Mouse (Mus musculus): ENCODE measurements around the gene Gm29797. TPM values are rescaled to one million over a fixed set of nuclear protein-coding genes. Genes with fewer than 3 reads are reported as not detected.

Gm29797 gene
- total RNA-seq, 4 experiments from 2014 or later: 0.38 TPM; not detected in 3

DNA sequence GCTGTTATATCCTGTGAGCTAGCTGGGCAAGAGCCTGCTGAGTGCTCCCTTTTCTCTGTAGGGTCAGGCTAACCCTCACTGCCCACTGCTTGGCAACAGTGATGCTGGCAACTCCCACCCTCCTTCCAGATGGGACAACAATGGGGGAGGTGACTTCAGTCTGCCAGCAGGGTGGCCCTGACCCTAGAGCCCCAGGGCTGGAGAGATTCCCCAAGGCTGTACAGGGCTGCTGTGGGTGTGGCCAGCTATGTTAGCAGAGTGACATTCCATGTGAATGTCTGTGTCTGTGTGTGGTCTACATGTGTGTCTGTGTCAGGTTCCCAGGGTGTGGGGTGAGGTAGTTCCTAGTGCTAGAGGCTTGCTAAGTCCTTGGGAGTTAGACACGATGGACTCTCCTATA, 16.7 kb downstream of the Gm29797 start:
- no peak for DNase-seq

- no peak for DNase-seq
Observed at GRCm38 (mm10) chr2:181674934-181675333, 18.1 kb downstream of the Gm29797 start.

DNA sequence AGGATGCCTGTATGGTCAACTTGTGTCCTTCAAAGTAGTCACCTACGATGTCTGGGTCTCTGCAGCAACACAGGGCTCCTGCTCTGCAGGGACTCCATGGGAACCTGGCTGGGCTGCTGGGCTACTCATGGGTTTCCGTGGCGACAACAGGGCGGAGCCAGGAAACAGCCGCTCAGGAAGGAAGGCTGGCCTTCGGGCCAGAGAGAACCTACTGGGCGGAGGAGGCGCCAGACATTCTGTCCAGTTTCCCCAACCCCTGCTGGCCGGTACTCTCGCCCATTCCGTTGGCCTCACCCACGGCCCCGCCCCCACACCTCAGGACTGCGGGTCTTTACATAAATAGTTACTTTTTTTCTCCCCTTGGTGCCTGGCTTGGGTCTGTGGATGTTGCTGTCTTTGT, 18.6 kb downstream of the Gm29797 start:
- peak; percentile 80 for DNase-seq

DNA sequence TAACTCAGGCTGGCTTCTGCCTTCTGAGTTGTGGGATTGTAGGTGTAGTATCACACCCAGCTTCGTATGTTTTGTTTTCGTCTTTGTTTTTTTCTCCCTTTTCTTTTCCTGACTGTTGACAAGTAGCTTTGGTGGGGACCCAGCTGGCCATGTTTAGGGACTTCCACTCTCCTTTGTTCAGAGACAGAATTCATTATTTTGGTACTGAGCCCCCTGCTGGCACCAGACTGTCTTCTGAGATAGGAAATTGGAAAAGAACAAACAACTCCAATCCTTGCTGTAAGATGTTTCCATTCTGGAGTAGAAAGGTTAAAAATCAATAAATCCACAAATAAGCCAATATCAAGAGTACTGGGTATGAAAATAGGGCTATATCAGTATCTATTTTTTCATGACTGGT, 19.6 kb downstream of the Gm29797 start:
- DNase-seq: no peak

GRCm38 (mm10) chr2:181677096-181677754, 20.4 kb downstream of the Gm29797 start:
- peak; percentile 47 for DNase-seq

DNA sequence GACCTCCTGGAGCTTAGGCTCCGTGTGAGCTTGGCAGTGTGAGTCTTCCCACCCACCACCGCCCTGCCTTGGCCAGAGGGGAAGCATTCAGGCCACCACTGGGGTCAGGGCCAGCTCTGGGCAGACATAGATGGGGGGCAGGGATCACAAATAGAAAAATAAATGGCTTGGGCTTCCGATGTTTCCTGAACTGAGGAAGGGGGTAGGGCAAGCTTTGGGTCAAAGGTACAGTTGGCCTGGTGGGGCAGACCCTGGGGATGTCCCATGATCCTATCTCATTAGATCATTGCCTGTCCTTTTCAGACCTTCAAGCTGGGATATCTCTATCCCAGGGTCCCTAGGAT, 20.9 kb downstream of the Gm29797 start:
- DNase-seq: peak; percentile 46

GRCm38 (mm10) chr2:181678780-181679179, 21.9 kb downstream of the Gm29797 start:
- peak; percentile 81 for DNase-seq

- peak; percentile 62 for DNase-seq
Observed at GRCm38 (mm10) chr2:181679951-181680715, 23.3 kb downstream of the Gm29797 start, which contains the start of gene Tcea2. Tcea2 (plus strand) TSS chr2:181680310.

DNA sequence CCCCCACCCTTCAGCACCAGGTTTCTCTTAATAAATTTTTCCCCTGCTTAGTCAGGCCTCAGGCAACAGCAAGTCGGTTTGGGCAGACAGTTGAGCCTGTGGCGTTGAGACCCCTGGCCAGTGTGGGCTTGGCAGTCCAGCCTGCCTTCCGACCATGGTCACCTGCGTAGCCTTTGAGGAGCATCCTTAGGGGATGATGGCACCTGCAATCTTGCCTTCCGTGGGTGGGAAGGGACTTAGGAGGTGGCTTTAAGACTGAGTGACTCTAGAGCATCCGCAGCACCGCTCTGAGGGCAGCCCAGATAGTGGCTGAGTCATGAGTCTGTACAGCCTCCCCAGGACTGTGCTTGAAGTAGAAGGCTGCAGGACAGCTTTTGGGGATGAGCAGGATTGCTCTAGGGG, 23.9 kb downstream of the Gm29797 start:
- DNase-seq: no peak

DNA sequence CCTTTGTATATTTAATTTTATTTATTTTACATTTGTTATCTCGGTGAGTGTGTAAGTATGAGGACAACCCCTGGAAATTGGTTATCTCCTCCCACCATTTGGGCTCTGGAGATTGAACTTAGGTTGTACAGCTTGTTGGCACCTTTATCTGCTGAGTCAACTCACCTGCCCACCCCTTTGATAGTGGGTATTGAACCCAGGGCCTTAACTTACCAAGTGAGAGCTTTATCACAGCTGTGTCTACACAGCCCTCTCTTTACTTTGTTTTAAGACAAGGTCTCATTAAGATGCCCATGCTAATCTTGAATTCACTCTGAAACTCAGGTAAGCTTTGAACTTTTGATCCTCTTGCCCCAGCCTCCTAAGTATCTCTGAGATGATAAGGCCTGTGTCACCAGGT, 25.1 kb downstream of the Gm29797 start:
- DNase-seq: no peak

DNA sequence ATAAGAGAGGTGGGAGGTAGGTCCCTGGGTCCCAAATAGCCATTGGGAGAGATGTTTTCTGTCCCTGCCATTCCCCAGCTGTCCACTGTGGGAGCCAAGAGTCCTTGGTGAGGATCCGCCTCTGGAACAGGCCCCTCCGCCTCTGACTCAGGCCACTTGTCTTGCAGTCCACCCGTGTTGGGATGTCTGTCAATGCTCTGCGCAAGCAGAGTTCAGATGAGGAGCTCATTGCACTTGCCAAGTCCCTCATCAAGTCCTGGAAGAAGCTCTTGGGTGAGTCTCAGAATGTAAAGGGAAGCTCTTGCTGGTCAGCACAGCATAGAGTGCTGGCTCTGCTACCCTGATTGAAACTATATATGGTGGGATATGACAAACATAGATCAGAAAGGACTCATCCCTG, 26.5 kb downstream of the Gm29797 start:
- DNase-seq: no peak

DNA sequence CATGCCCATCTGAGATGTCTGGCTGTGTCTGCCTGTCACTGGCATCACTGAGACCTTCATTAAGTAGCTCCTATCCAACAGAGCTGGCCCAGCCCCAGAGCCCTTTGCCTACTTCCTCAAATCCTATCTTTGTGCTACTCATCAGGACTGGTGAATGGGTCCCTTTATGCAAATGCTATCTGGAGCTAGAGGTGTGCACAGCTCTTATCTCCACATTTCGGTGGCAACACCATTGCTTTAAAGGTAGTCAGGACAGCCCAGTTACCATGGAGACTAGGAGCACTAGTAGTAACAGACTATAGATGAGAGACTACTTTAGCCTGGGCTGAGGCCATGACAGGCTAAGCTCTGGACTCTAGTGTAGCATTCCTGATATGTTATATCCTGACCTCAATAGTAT, 27.9 kb downstream of the Gm29797 start:
- no peak for DNase-seq

DNA sequence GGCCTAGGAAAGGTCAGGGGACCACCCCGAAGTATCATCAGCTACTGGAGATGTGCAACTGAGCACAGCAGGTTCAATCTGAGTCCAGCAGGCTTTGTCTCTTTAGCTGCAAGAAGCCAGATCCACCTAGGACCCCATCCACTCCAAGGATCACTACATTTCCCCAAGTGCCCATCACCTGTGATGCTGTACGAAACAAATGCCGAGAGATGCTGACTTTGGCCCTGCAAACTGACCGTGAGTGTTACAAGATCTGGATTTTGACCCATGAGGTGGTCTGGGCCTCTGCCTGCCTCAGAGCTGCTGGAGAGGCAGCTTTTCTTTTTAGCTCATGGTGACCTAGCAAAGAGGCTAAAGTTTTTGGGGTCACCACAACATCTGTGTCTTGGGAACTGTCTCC, 28.9 kb downstream of the Gm29797 start:
- no peak for DNase-seq

DNA sequence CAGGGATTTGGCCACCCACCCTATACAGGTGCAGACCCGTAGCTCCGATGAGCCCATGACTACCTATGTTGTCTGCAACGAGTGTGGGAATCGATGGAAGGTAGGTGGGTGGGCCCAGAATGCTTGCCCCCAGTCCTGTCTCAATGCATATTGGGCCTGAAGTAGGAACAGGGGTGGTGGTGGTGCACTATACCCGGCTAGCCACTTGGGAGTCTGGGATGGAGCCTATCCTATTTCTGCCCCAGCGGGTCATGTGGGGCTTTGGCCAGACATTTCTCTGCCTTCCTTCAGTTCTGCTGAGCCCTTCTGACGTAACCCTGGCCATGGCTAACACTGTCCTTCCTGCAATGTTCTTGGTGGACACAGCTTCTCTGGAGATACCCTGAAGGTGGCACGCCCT, 30.8 kb downstream of the Gm29797 start:
- no peak for DNase-seq

GRCm38 (mm10) chr2:181689466-181690160, 32.8 kb downstream of the Gm29797 start:
- DNase-seq: no peak

GRCm38 (mm10) chr2:181691083-181691482, 34.2 kb downstream of the Gm29797 start:
- no peak for DNase-seq

- DNase-seq: no peak
Observed at GRCm38 (mm10) chr2:181691571-181691970, 34.7 kb downstream of the Gm29797 start.

- no peak for DNase-seq
Observed at GRCm38 (mm10) chr2:181692304-181692703, 35.5 kb downstream of the Gm29797 start.

DNA sequence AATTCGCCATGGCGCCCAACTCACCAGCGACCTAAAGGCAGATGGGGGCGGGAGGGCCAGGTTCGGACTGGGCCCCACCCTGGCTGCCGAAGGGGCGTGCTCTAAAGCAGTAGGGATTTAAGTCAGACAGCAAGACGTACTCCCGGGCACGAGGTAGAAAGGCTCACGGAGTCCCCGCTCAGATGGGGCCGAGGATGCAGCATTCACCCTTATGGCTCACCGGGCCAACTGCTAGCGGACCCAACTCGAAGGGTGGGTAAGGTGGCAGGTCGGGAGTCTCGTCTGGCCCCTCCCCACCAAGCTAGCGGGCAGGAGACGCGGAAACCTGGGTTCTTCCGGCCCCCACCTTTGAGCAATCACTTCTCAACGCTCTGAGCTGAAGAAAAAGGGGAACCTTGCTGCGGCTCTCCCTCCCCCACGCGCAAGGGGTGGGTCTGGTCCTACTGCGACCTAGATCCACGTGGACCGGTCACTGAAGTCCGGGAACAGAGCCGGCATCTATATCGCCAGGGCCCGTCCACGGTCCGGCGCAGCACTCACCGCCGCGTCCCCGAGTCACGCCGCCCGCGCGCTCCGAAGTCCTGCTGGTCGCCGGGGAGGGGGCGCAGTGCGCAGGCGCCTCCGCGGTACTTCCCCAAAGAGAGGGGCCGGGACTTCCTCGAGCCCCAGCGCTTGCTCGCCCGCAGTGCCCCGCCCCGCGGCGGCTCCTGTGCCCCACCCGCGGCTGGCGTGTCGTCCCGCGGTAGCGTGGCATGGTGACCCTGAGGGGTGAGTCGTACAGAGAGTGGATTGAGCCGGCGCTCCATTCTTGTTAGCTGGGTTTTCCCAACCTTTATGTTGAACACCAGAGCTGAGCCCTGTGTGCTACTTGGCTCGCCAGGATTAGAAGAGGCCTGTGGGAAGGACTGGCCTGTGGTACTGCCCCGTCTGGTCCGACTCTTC, 36.8 kb downstream of the Gm29797 start, which contains the start of gene Rgs19:
Gene Rgs19 (minus strand): TSS at position 639 of the 942 bp plus-strand sequence.
- DNase-seq: peak; percentile 81

- no peak for DNase-seq
Observed at GRCm38 (mm10) chr2:181694581-181694980, 37.7 kb downstream of the Gm29797 start.

DNA sequence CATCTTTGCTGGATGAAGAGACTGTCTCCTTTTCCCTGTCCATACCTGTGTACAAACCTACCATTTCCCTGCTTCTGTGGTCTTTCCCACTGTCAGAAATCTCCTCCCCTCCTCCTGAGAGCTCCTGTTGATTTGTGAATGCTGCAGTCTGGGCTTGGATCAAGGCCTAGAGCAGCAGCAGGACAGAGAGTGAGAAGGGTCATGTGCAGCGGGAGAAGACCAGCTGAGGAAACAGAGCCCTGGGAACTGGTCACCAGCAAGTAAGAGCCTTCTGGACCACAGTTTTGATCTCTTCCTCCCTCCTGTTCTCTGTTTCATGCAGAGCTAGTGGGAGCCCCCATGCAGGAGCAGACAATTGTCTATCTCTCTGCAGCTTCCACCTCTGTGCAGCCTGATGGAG, 38.9 kb downstream of the Gm29797 start:
- no peak for DNase-seq

DNA sequence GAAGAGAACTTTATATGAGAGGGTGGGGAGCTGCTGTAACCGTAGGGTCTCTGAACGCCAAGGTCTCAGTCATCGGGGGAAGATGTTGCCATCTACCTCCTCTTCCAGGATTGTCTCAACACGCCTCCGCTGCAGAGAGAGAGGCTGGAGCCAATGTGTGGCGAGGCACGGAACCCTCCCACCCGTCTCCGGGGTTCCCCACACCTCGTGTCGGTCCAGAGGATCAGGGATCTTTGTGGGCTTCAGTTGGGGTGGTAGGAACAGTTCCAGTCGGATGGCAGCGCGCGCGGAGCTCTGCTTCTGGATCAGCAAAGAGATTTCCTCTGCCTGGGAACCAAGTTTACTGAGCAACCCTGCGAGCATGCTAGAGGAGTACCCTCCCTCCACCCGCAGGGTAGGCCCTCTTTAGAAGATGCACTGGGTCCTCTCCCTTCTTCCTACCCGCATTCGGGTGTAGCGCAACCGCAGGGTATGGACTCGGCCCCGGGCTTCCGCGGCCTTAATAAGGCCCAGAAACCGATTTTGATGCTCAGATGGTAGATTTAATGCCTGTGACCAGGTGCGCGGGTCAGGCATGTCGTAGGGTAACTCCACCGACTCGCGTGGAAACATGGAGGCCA, 40.1 kb downstream of the Gm29797 start:
- DNase-seq: no peak

All from adrenal gland, adult 8-10 months (tissue).